Mouse (Mus musculus): ENCODE measurements around the gene Gm21985. TPM values are rescaled to one million over a fixed set of nuclear protein-coding genes. Genes with fewer than 3 reads are reported as not detected.
A peak's percentile ranks its signal among the peaks of the same experiment; 100 is the strongest.
"Not testable (repeated sequence)": the region's sequence is repeated elsewhere in the genome, so short reads cannot be mapped to it uniquely, and the experiment has no call there.

The Gm21985 gene
- polyA plus RNA-seq, 1 experiment from 2014 or later: not detected

GRCm38 (mm10) chr2:112433359-112433758 lies 167.2 kb downstream of the Gm21985 start:
- Histone ChIP-seq H3K36me3 (no peaks in the 10 kb centered on the region), H3K4me1 (no peaks in the 10 kb centered on the region), H3K4me3 (no peak overlapping the region), H3K9me3 (no peaks in the 10 kb centered on the region), H3K9ac (no peak overlapping the region), H3K27ac (no peak overlapping the region), H3K4me2 (replicated peaks) (no peak overlapping the region), H3K27me3 (no peaks in the 10 kb centered on the region)
- WGBS: 77% methylated on average over 2 of the region's 2 CpGs
- ATAC-seq (ENCODE audit: low FRiP score, low read depth): no peak

GRCm38 (mm10) chr2:112436292-112436691 lies 170.2 kb downstream of the Gm21985 start:
- Histone ChIP-seq H3K36me3 (no peaks in the 10 kb centered on the region), H3K27me3 (no peaks in the 10 kb centered on the region), H3K4me2 (replicated peaks) (no peak overlapping the region), H3K9me3 (no peaks in the 10 kb centered on the region), H3K4me1 (no peaks in the 10 kb centered on the region), H3K9ac (no peak overlapping the region), H3K27ac (no peak overlapping the region), H3K4me3 (no peak overlapping the region)
- no peak for ATAC-seq (ENCODE audit: low FRiP score, low read depth)
- WGBS: 78% methylated on average over 4 of the region's 4 CpGs

- Histone ChIP-seq H3K27me3 (no peaks in the 10 kb centered on the region), H3K27ac (no peak overlapping the region), H3K4me2 (replicated peaks) (no peak overlapping the region), H3K36me3 (no peaks in the 10 kb centered on the region), H3K4me3 (no peak overlapping the region), H3K9me3 (no peaks in the 10 kb centered on the region), H3K9ac (no peak overlapping the region), H3K4me1 (no peaks in the 10 kb centered on the region)
- no peak for ATAC-seq (ENCODE audit: low FRiP score, low read depth)
- WGBS: 93% methylated on average over 2 of the region's 2 CpGs
These were observed 171.5 kb downstream of the Gm21985 start for GRCm38 (mm10) chr2:112437589-112437988.

GRCm38 (mm10) chr2:112443491-112443890 lies 177.4 kb downstream of the Gm21985 start:
- Histone ChIP-seq H3K9me3 (no peaks in the 10 kb centered on the region), H3K4me3 (no peak overlapping the region), H3K4me2 (replicated peaks) (no peak overlapping the region), H3K9ac (no peak overlapping the region), H3K27ac (no peak overlapping the region), H3K36me3 (no peaks in the 10 kb centered on the region), H3K4me1 (no peaks in the 10 kb centered on the region), H3K27me3 (no peaks in the 10 kb centered on the region)
- WGBS: 61% methylated on average over 2 of the region's 2 CpGs
- ATAC-seq (ENCODE audit: low FRiP score, low read depth): no peak

GRCm38 (mm10) chr2:112445511-112445910 lies 179.4 kb downstream of the Gm21985 start:
- H3K4me3 ChIP-seq: no peak overlapping the region
- H3K4me2 ChIP-seq (replicated peaks): no peak overlapping the region
- H3K4me1 ChIP-seq: no peaks in the 10 kb centered on the region
- no peaks in the 10 kb centered on the region for H3K27me3 ChIP-seq
- no peak overlapping the region for H3K27ac ChIP-seq
- no peak for ATAC-seq (ENCODE audit: low FRiP score, low read depth)
- H3K9me3 ChIP-seq: no peaks in the 10 kb centered on the region
- H3K36me3 ChIP-seq: no peaks in the 10 kb centered on the region
- no peak overlapping the region for H3K9ac ChIP-seq

GRCm38 (mm10) chr2:112448046-112448445 lies 181.9 kb downstream of the Gm21985 start:
- not testable (repeated sequence) for H3K27me3 ChIP-seq; H3K4me2 ChIP-seq (replicated peaks); H3K36me3 ChIP-seq; H3K9ac ChIP-seq; ATAC-seq (ENCODE audit: low FRiP score, low read depth); H3K4me3 ChIP-seq; H3K9me3 ChIP-seq; H3K27ac ChIP-seq; H3K4me1 ChIP-seq
- 70% methylated on average over 4 of the region's 4 CpGs for WGBS

GRCm38 (mm10) chr2:112448510-112449059 lies 182.5 kb downstream of the Gm21985 start:
- no peaks in the 10 kb centered on the region for H3K27me3 ChIP-seq
- no peak for ATAC-seq (ENCODE audit: low FRiP score, low read depth)

GRCm38 (mm10) chr2:112449597-112450296 lies 183.6 kb downstream of the Gm21985 start:
- no peak overlapping the region for H3K4me2 ChIP-seq (replicated peaks)
- no peak overlapping the region for H3K9ac ChIP-seq
- no peaks in the 10 kb centered on the region for H3K27me3 ChIP-seq
- no peak overlapping the region for H3K4me3 ChIP-seq
- peaks cover 4% of the 10 kb centered on the region; the same call in 1 of the 2 replicates for H3K4me1 ChIP-seq
- no peaks in the 10 kb centered on the region for H3K36me3 ChIP-seq
- WGBS: 31% methylated on average over 4 of the region's 4 CpGs
- H3K27ac ChIP-seq: no peak overlapping the region
- ATAC-seq (ENCODE audit: low FRiP score, low read depth): no peak
- H3K9me3 ChIP-seq: no peaks in the 10 kb centered on the region

More at GRCm38 (mm10) chr2:112448510-112449059, 182.5 kb downstream of the Gm21985 start:
- Histone ChIP-seq H3K27ac (no peak overlapping the region), H3K36me3 (no peaks in the 10 kb centered on the region), H3K4me2 (replicated peaks) (no peak overlapping the region), H3K9ac (no peak overlapping the region), H3K4me3 (no peak overlapping the region), H3K4me1 (no peaks in the 10 kb centered on the region), H3K9me3 (no peaks in the 10 kb centered on the region)

GRCm38 (mm10) chr2:112452513-112452912 lies 186.4 kb downstream of the Gm21985 start:
- not testable (repeated sequence) for H3K9me3 ChIP-seq; H3K27ac ChIP-seq; H3K27me3 ChIP-seq; H3K4me3 ChIP-seq; H3K4me2 ChIP-seq (replicated peaks); H3K9ac ChIP-seq; ATAC-seq (ENCODE audit: low FRiP score, low read depth); H3K36me3 ChIP-seq
- H3K4me1 ChIP-seq: peaks cover 12% of the 10 kb centered on the region

GRCm38 (mm10) chr2:112454125-112454861 lies 188.2 kb downstream of the Gm21985 start:
- Histone ChIP-seq H3K36me3 (0 out of 2 replicates have a peak, but pooled peaks cover 3% of the 10 kb centered on the region), H3K27ac (peak overlapping the region; percentile 58; the same call in 1 of the 2 replicates), H3K4me2 (replicated peaks) (peak overlapping the region; percentile 90), H3K9ac (peak overlapping the region; percentile 92), H3K27me3 (no peaks in the 10 kb centered on the region), H3K4me3 (peak overlapping the region; percentile 91), H3K4me1 (peaks cover 12% of the 10 kb centered on the region), H3K9me3 (no peaks in the 10 kb centered on the region)
- ATAC-seq (ENCODE audit: low FRiP score, low read depth): peak; percentile 67
- WGBS: 28% methylated on average over 17 of the region's 17 CpGs

- peaks cover 12% of the 10 kb centered on the region for H3K4me1 ChIP-seq
- H3K4me3 ChIP-seq: peak within 1 kb of the TSS; percentile 91
- H3K9me3 ChIP-seq: no peaks in the 10 kb centered on the region
- peak; percentile 98 for ATAC-seq (ENCODE audit: low FRiP score, low read depth)
- under 1% methylated on average over 49 of the region's 49 CpGs for WGBS
- H3K9ac ChIP-seq: peak within 1 kb of the TSS; percentile 92
- H3K4me2 ChIP-seq (replicated peaks): peak within 1 kb of the TSS; percentile 90
- no peaks in the 10 kb centered on the region for H3K27me3 ChIP-seq
- H3K36me3 ChIP-seq: peaks cover 8% of the 10 kb centered on the region
- H3K27ac ChIP-seq: peak within 1 kb of the TSS; percentile 61; the same call in 1 of the 2 replicates
These were observed 188.9 kb downstream of the Gm21985 start, which contains the start of gene Emc7 for GRCm38 (mm10) chr2:112454862-112455564. Gene Emc7 (plus strand): TSS chr2:112454997.
